Mouse (Mus musculus) liver, embryonic 13.5 days (tissue): ENCODE measurements around the gene Sdr39u1. TPM values are rescaled to one million over a fixed set of nuclear protein-coding genes. Genes with fewer than 3 reads are reported as not detected.

ENCODE experiments used
- ATAC-seq: fragments of 200-750 bp; cut with Nextera tagmentation; 2 replicates; pipeline ENCODE4 v1.8.0; 2017; ENCODE audit warnings: low read depth, mild to moderate bottlenecking, moderate number of reproducible peaks, moderate library complexity
- DNase-seq: peaks from one replicate; pipeline ENCODE4 v3.0.0; 2022
- H3K27ac ChIP-seq: fragments of 300-500 bp; sonication (generic); 2 replicates; pipeline ENCODE4 v1.5.1; 2015; ENCODE audit warnings: moderate library complexity, mild to moderate bottlenecking, inconsistent platforms
- H3K27me3 ChIP-seq: fragments of 300-500 bp; sonication (generic); 2 replicates; pipeline ENCODE4 v1.6.1; 2015; ENCODE audit warnings: mild to moderate bottlenecking, inconsistent platforms
- H3K36me3 ChIP-seq: fragments of 300-500 bp; sonication (generic); 2 replicates; pipeline ENCODE4 v1.6.1; 2015; ENCODE audit warnings: mild to moderate bottlenecking, inconsistent platforms
- H3K4me1 ChIP-seq: fragments of 300-500 bp; sonication (generic); replicated peaks from 2 replicates; pipeline ENCODE4 v1.6.1; 2015; ENCODE audit warnings: inconsistent platforms
- H3K4me2 ChIP-seq: fragments of 300-500 bp; sonication (generic); 2 replicates; pipeline ENCODE4 v1.6.1; 2015; ENCODE audit warnings: inconsistent platforms, mild to moderate bottlenecking, moderate library complexity
- H3K4me3 ChIP-seq: fragments of 300-500 bp; sonication (generic); replicated peaks from 2 replicates; pipeline ENCODE4 v1.5.1; 2015; ENCODE audit warnings: mild to moderate bottlenecking, inconsistent platforms
- H3K9ac ChIP-seq: fragments of 300-500 bp; sonication (generic); 2 replicates; pipeline ENCODE4 v1.6.1; 2015; ENCODE audit warnings: mild to moderate bottlenecking, inconsistent platforms
- H3K9me3 ChIP-seq: fragments of 300-500 bp; sonication (generic); replicated peaks from 2 replicates; pipeline ENCODE4 v1.6.1; 2016; ENCODE audit warnings: inconsistent platforms
- WGBS: fragments of 180-500 bp; shearing (Covaris S2); methylation state at CpG from one replicate; pipeline ENCODE4 v1.1.7; 2015; ENCODE audit not compliant: insufficient replicate concordance; 5-methylcytosine and 5-hydroxymethylcytosine counted together
- polyA plus RNA-seq: library from polyadenylated mRNA; unstranded; fragments of >200 nt; fragmentation: Nextera tagmentation; extraction: Ambion mirVana; gene quantifications from 2 replicates; pipeline ENCODE4 v1.2.1, GENCODE M21; 2015

Sdr39u1 gene
- polyA plus RNA-seq: 13.3 and 14.1 TPM in 2 replicates

- H3K27me3 ChIP-seq: peaks cover 3% of the 10 kb centered on the region; the same call in 1 of the 2 replicates
- DNase-seq: peak; percentile 50
- 3% methylated on average over 39 of the region's 39 CpGs for WGBS
Measured at GRCm38 (mm10) chr14:55899701-55900413, at the start of gene Sdr39u1. TSS of gene Sdr39u1 (minus strand) at chr14:55900293.

GRCm38 (mm10) chr14:55946269-55946969 is 46.3 kb upstream of the Sdr39u1 start:
- Histone ChIP-seq H3K4me1 (peaks cover 25% of the 10 kb centered on the region), H3K4me2 (no peak overlapping the region), H3K4me3 (no peak overlapping the region), H3K36me3 (no peaks in the 10 kb centered on the region), H3K9me3 (no peaks in the 10 kb centered on the region), H3K27me3 (no peaks in the 10 kb centered on the region), H3K27ac (no peak overlapping the region), H3K9ac (no peak overlapping the region)
- ATAC-seq: no peak
- DNase-seq: no peak
- WGBS: 12% methylated on average over 2 of the region's 2 CpGs

More at GRCm38 (mm10) chr14:55899701-55900413, at the start of gene Sdr39u1:
- Histone ChIP-seq H3K4me2 (peak within 1 kb of the TSS; percentile 81), H3K9me3 (no peaks in the 10 kb centered on the region), H3K4me3 (peak within 1 kb of the TSS; percentile 56), H3K9ac (peak within 1 kb of the TSS; percentile 67), H3K4me1 (peaks cover 28% of the 10 kb centered on the region), H3K36me3 (peaks cover 35% of the 10 kb centered on the region), H3K27ac (0 out of 2 replicates have a peak within 1 kb of the TSS, but pooled peaks have one; percentile 29)
- peak; percentile 68 for ATAC-seq

- Histone ChIP-seq H3K9me3 (no peaks in the 10 kb centered on the region), H3K36me3 (no peaks in the 10 kb centered on the region), H3K9ac (no peak within 1 kb of the TSS), H3K27ac (no peak within 1 kb of the TSS), H3K4me3 (no peak within 1 kb of the TSS), H3K4me2 (no peak within 1 kb of the TSS), H3K4me1 (peaks cover 19% of the 10 kb centered on the region), H3K27me3 (no peaks in the 10 kb centered on the region)
- ATAC-seq (no peak), DNase-seq (no peak)
- WGBS: 36% methylated on average over 4 of the region's 4 CpGs
Measured at GRCm38 (mm10) chr14:55944575-55944974, 44.5 kb upstream of the Sdr39u1 start, which contains the start of gene Cma1. TSS of gene Cma1 (minus strand) at chr14:55944675.

- ATAC-seq (peak; percentile 53; the same call in 1 of the 2 replicates), DNase-seq (no peak)
- peaks cover 19% of the 10 kb centered on the region for H3K4me1 ChIP-seq
- H3K4me2 ChIP-seq: no peak overlapping the region
- no peak overlapping the region for H3K4me3 ChIP-seq
- no peaks in the 10 kb centered on the region for H3K9me3 ChIP-seq
- H3K36me3 ChIP-seq: no peaks in the 10 kb centered on the region
- no peaks in the 10 kb centered on the region for H3K27me3 ChIP-seq
- no peak overlapping the region for H3K27ac ChIP-seq
- WGBS: 34% methylated on average over 11 of the region's 11 CpGs
- no peak overlapping the region for H3K9ac ChIP-seq
Measured at GRCm38 (mm10) chr14:55943601-55944000, 43.5 kb upstream of the Sdr39u1 start.

GRCm38 (mm10) chr14:55940070-55940800 is 40.1 kb upstream of the Sdr39u1 start:
- H3K27ac ChIP-seq: no peak overlapping the region
- H3K36me3 ChIP-seq: no peaks in the 10 kb centered on the region
- WGBS: 36% methylated on average over 7 of the region's 7 CpGs
- H3K9ac ChIP-seq: no peak overlapping the region
- no peak overlapping the region for H3K4me3 ChIP-seq
- no peaks in the 10 kb centered on the region for H3K27me3 ChIP-seq
- peaks cover 12% of the 10 kb centered on the region for H3K4me1 ChIP-seq
- no peak for ATAC-seq
- no peak overlapping the region for H3K4me2 ChIP-seq
- H3K9me3 ChIP-seq: no peaks in the 10 kb centered on the region
- DNase-seq: no peak

GRCm38 (mm10) chr14:55933586-55933985 is 33.5 kb upstream of the Sdr39u1 start:
- no peaks in the 10 kb centered on the region for H3K36me3 ChIP-seq
- no peak overlapping the region for H3K4me2 ChIP-seq
- no peak for DNase-seq
- whole genome bisulfite sequencing: 38% methylated on average over 7 of the region's 7 CpGs
- no peak for ATAC-seq
- H3K27ac ChIP-seq: no peak overlapping the region
- no peaks in the 10 kb centered on the region for H3K9me3 ChIP-seq
- H3K4me1 ChIP-seq: peaks cover 9% of the 10 kb centered on the region; the same call in 1 of the 2 replicates
- no peak overlapping the region for H3K4me3 ChIP-seq
- no peak overlapping the region for H3K9ac ChIP-seq
- H3K27me3 ChIP-seq: no peaks in the 10 kb centered on the region

- WGBS: 39% methylated on average over 12 of the region's 12 CpGs
Measured at GRCm38 (mm10) chr14:55929263-55929997, 29.3 kb upstream of the Sdr39u1 start.

GRCm38 (mm10) chr14:55926847-55927246 is 26.8 kb upstream of the Sdr39u1 start:
- no peak overlapping the region for H3K4me2 ChIP-seq
- WGBS: 40% methylated on average over 4 of the region's 4 CpGs
- no peak overlapping the region for H3K9ac ChIP-seq
- H3K4me1 ChIP-seq: peaks cover 46% of the 10 kb centered on the region
- H3K27ac ChIP-seq: no peak overlapping the region
- H3K4me3 ChIP-seq: no peak overlapping the region
- ATAC-seq (no peak), DNase-seq (no peak)
- H3K9me3 ChIP-seq: no peaks in the 10 kb centered on the region
- no peaks in the 10 kb centered on the region for H3K36me3 ChIP-seq
- H3K27me3 ChIP-seq: no peaks in the 10 kb centered on the region

More at GRCm38 (mm10) chr14:55929263-55929997, 29.3 kb upstream of the Sdr39u1 start:
- Histone ChIP-seq H3K27ac (no peak overlapping the region), H3K9ac (no peak overlapping the region), H3K4me2 (no peak overlapping the region), H3K9me3 (no peaks in the 10 kb centered on the region), H3K4me1 (peaks cover 29% of the 10 kb centered on the region), H3K36me3 (no peaks in the 10 kb centered on the region), H3K4me3 (no peak overlapping the region), H3K27me3 (no peaks in the 10 kb centered on the region)
- ATAC-seq: no peak
- no peak for DNase-seq

- 0 out of 2 replicates have a peak overlapping the region, but pooled peaks have one; percentile 33 for H3K9ac ChIP-seq
- no peaks in the 10 kb centered on the region for H3K9me3 ChIP-seq
- peak; percentile 56 for DNase-seq
- H3K4me3 ChIP-seq: peak overlapping the region; percentile 0
- no peaks in the 10 kb centered on the region for H3K36me3 ChIP-seq
- peaks cover 46% of the 10 kb centered on the region for H3K4me1 ChIP-seq
- peak; percentile 85 for ATAC-seq
- 8% methylated on average over 7 of the region's 7 CpGs for WGBS
- no peaks in the 10 kb centered on the region for H3K27me3 ChIP-seq
- H3K4me2 ChIP-seq: peak overlapping the region; percentile 42
- H3K27ac ChIP-seq: peak overlapping the region; percentile 76
Measured at GRCm38 (mm10) chr14:55922475-55923232, 22.6 kb upstream of the Sdr39u1 start.
